Mouse (Mus musculus) erythroblast, adult 5-6 weeks (primary cell): ENCODE data around the gene Pyy. TPM values are rescaled to one million over a fixed set of nuclear protein-coding genes. Genes with fewer than 3 reads are reported as not detected.

Experiments used
- ATAC-seq: replicated peaks from 2 replicates; pipeline ENCODE4 v1.8.0; 2016; ENCODE audit warnings: moderate number of reproducible peaks, mild to moderate bottlenecking, moderate TSS enrichment, inconsistent platforms; ENCODE audit not compliant: poor library complexity, low FRiP score, severe bottlenecking
- total RNA-seq, 2 experiments: library from RNA; stranded (forward) in 1 of 2; stranded (reverse) in 1 of 2; fragments of 150-400 nt in 1 of 2; fragments of 200-764, 138-1000 nt in 1 of 2; gene quantifications; 2 replicates each; pipeline versions ENCODE4 v1.2.3 to v1.2.4; 2015 to 2017; ENCODE audit warnings: low replicate concordance in 2 of 2

Gene Pyy
- total RNA-seq (2015; ENCODE audit: low replicate concordance) (not detected in 2 replicates), total RNA-seq (2017; ENCODE audit: low replicate concordance) (not detected in 2 replicates)

- no peak for ATAC-seq
These were observed at the start of gene Pyy for GRCm38 (mm10) chr11:102107732-102108131. Gene Pyy (minus strand): TSS chr11:102107832.

DNA sequence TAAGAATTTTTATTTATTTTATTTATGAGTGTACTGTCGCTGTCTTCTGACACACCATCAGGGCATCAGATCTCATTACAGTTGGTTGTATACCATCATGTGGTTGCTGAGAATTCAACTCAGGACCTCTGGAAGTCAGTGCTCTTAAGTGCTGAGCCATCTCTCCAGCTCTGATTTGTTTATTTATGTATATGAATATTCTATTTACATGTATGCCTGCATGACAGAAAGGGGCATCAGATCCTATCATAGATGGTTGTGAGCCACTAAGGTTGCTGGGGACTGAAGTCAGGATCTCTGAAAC lies 49.1 kb upstream of the Pyy start:
- ATAC-seq, result no peak

DNA sequence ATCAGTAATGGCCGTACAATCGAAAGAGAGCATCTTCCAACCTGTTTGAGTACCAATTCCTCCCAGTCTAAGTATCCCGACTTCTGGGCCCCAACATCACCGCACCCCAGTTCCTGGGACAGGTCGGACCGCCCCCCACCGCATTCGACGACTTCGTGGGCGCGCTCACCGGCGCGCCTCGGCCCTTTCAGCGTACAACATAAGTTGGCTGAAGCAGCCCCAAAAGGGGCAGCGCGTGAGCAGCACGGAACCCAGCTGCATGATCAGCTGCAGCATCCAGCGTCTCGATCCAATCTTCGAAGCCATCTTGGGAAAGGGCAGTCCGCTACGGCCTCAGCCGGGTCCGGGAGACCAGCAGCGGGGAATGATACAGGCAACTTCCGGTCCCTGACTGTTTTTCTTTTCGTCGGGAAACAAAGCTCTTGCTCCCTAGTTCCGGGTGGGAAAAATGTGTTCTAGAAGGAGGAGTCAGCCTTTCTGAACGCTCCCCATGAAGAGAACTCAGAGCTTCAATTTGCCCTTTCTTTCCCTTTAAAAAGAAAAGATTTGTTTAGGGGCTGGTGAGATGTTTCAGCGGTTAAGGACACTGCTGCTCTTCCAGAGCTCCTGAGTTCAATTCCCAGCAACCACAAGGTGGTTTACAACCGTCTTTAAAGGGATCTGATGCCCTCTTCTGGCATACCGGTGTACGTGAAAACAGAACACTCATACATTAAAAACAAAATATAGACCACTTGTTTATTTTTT lies 48.6 kb upstream of the Pyy start, which contains the start of gene Tmem101:
TSS of gene Tmem101 (minus strand) at position 366 of the 747 bp plus-strand sequence.
- peak; percentile 91 for ATAC-seq

GRCm38 (mm10) chr11:102147213-102147989 lies 39.8 kb upstream of the Pyy start:
- ATAC-seq, result no peak

GRCm38 (mm10) chr11:102146531-102146930 lies 38.9 kb upstream of the Pyy start:
- peak; percentile 37; the same call in 1 of the 2 replicates for ATAC-seq

DNA sequence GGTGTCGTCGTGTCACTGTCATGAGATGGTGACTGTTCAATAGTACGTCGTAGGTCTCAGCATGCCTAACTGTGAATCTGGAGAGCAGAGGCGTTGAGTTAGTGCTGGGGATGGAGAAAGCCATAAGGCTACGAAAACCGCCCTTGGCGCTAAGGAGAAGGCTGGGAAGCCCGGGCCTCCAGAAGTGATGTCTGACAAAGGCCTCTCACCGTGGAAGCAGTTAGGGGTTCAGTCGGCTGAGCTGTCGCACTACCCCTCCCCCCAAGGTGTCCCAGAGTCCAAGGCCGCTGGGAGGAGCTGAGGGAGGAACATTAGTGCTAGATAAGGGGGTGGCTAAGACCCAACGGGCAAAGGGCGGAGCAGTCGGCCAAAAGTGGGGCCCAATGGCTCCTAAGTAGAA lies 38.4 kb upstream of the Pyy start:
- ATAC-seq, result peak; percentile 62

- peak; percentile 18; the same call in 1 of the 2 replicates for ATAC-seq
These were observed 37.9 kb upstream of the Pyy start, which contains the start of gene Nags for GRCm38 (mm10) chr11:102145471-102146001. Gene Nags (plus strand): TSS chr11:102145513.

GRCm38 (mm10) chr11:102144957-102145470 lies 37.4 kb upstream of the Pyy start:
- ATAC-seq, result no peak

- no peak for ATAC-seq
These were observed 34.7 kb upstream of the Pyy start for GRCm38 (mm10) chr11:102142355-102142754.

DNA sequence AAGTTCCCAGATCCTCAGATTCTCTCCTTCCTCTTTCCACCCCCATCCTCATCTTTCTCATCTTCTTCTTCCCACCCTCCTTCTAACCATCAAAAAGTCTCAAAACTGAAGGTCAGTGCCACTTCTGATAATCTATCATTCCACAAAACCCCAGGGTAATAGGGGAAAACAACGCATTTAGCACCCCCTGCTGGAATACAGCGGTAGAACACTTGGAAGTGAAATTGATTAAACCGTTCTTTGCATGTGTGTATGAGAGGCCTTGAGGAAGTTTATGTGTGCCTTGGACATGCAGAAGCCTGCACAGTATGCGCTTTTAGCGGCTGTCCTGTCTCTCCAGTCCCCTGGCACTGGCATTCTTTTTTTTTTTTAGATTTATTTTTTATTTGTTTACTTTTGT lies 32.9 kb upstream of the Pyy start:
- ATAC-seq, result 0 out of 2 replicates have a peak, but pooled peaks have one; percentile 63

DNA sequence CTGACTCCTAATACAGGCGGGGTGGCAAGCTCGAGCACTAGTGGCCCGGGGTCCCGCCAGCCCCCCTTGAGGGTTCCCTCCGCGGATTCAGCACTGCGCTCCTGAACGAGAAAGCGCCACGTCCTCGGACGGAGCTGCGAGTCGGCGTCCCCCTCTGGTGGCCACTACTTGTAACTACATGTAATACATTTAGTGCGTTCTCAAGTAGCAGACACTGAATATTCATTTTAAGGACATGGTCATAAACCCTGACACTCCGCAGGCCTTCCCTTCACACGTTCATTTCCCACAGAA lies 30.8 kb upstream of the Pyy start:
- peak; percentile 92 for ATAC-seq

GRCm38 (mm10) chr11:102137625-102138446 lies 30.2 kb upstream of the Pyy start:
- ATAC-seq, result peak; percentile 17; the same call in 1 of the 2 replicates

- no peak for ATAC-seq
These were observed 26.9 kb upstream of the Pyy start for GRCm38 (mm10) chr11:102134516-102134915.

GRCm38 (mm10) chr11:102117386-102117785 lies 9.8 kb upstream of the Pyy start:
- ATAC-seq, result no peak

DNA sequence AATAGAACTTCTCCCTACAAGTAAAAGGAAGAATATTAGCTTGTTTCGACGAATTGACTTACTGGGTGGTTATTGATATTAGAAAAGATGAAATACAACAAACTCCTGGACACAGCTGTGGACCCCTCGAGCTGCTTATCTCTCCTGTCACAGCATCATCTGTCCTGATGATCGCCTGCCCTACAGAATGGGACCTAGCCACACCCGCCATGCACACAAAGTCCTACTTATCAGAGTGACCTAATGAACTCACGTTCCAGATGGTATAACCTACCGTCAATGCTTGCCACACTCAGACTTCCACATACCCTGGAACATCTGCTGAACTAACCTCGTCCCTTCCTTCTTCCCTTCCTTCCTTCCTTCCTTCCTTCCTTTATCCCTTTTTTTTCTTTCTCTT lies 8.6 kb upstream of the Pyy start:
- ATAC-seq, result no peak

- no peak for ATAC-seq
These were observed 3.9 kb upstream of the Pyy start for GRCm38 (mm10) chr11:102111576-102111975.

GRCm38 (mm10) chr11:102106911-102107310 lies 721 bp downstream of the Pyy start:
- ATAC-seq, result no peak

DNA sequence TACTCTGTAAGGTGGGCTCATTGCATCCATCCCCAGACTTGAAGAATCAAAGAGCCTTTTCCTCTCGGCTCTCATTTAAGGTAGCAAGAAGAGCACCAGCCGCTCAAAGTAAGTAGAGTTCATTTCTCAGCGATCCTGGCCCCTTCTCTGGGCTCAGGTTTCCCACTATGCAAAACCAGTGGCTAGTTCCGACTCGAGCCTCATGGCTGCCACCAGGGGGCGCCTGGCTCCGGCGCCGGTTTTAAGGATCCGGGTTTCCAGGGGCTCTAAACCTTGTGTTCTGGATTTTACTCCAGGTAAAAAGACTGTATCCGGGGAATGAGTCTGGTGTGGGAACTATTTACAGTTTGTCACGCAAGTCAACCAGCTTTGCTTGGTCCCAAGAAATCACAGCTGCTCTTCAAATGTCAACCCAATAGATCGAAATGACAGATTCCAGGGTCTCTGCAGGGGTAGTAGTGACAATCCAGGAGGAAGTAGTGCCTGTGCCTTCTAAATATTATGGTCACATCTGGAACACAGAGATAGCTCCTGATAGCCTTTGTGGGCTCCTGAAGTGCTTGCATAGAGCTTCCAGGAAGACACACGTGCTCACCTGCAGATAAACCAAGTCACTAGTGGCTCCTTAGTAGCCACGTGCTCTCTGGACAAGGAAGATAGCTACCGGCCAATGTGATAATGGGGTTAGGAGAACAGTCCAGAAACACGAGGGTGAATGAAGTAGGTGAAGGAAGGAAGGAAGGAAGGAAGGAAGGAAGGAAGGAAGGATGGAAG lies 5.0 kb downstream of the Pyy start:
- peak; percentile 68 for ATAC-seq

- ATAC-seq, result no peak
These were observed 6.4 kb downstream of the Pyy start, which contains the start of gene Ppy for GRCm38 (mm10) chr11:102101219-102101618. Gene Ppy (minus strand): TSS chr11:102101319.
